Mouse (Mus musculus) G1E (cell line): Measurements from ENCODE around the gene Ric8a.

Source experiments
- CTCF ChIP-seq: IDR thresholded peaks from 2 replicates; pipeline ENCODE4 v1.5.1; 2012; ENCODE audit warnings: low read depth, low read length, inconsistent platforms, mixed read lengths
- GATA1 ChIP-seq: IDR thresholded peaks from 2 replicates; pipeline ENCODE4 v1.6.1; 2012; ENCODE audit warnings: borderline replicate concordance, low read length, inconsistent platforms, mixed read lengths

DNA sequence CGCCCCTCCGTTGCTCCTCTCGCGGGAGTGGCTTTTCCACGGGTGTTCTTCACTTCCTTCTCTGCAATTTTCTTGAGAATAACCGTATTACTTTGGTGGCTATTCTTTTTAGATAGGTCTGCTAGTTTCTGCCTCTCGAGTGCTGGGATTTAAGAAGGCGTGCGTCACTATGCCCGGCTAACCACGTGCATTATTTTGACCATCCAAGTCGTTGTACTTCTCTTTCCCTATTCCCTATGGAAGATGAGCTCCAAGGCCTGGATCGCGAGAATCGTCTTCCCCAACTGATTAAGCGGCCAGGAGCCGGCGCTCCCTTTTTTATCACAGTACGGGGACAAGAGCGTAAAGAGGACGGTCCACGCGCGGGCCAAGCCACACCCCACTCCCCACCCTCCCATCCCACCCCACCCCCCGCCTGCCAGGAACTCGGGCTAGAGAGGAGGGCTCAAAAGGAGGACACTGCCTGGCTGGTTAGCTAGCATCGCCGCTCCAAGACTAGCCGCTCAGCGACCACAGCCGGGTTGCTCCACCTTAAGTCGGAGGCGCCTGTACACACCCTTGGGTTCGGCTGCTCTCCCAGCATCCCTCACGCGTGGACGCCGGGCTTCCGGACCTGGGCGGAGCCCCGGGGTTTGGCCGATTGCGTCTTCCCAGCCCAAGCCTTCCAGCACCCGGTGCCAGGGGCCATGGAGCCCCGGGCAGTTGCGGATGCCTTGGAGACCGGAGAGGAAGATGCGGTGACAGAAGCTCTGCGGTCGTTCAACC, at the start of gene Ric8a:
- no peak for TF ChIP-seq CTCF
- no peak for TF ChIP-seq GATA1
